Mouse (Mus musculus) megakaryocyte, embryonic 14.5 days (primary cell): ENCODE data around the gene AB124611. TPM values are rescaled to one million over a fixed set of nuclear protein-coding genes. Genes with fewer than 3 reads are reported as not detected.

ENCODE experiments used
- H3K27me3 ChIP-seq: replicated peaks from 2 replicates; pipeline ENCODE3; 2012; ENCODE audit warnings: inconsistent platforms
- H3K36me3 ChIP-seq: replicated peaks from 2 replicates; pipeline ENCODE3; 2012; ENCODE audit warnings: low read length, inconsistent platforms, mixed read lengths
- H3K4me1 ChIP-seq: 2 replicates; pipeline ENCODE4 v1.6.1; 2012; ENCODE audit warnings: inconsistent platforms
- H3K4me3 ChIP-seq: replicated peaks from 2 replicates; pipeline ENCODE3; 2012; ENCODE audit warnings: moderate library complexity, mild to moderate bottlenecking, inconsistent platforms
- H3K9me3 ChIP-seq: 2 replicates; pipeline ENCODE4 v1.6.1; 2012; ENCODE audit warnings: inconsistent platforms
- FLI1 ChIP-seq: IDR thresholded peaks from 2 replicates; pipeline ENCODE4 v1.6.1; 2012; ENCODE audit warnings: low read length, inconsistent platforms, mixed read lengths
- GATA1 ChIP-seq: IDR thresholded peaks from 3 replicates; pipeline ENCODE4 v1.6.1; 2012; ENCODE audit warnings: mixed read lengths, low read length, inconsistent platforms, borderline replicate concordance
- polyA plus RNA-seq: library from polyadenylated mRNA; stranded (reverse); fragments of >175 nt; gene quantifications from 2 replicates; pipeline ENCODE4 v1.2.3, GENCODE M21; 2012; ENCODE audit warnings: low replicate concordance; ENCODE audit not compliant: insufficient read depth

AB124611 gene
- polyA plus RNA-seq, 1 experiment, result 70.3 TPM

DNA sequence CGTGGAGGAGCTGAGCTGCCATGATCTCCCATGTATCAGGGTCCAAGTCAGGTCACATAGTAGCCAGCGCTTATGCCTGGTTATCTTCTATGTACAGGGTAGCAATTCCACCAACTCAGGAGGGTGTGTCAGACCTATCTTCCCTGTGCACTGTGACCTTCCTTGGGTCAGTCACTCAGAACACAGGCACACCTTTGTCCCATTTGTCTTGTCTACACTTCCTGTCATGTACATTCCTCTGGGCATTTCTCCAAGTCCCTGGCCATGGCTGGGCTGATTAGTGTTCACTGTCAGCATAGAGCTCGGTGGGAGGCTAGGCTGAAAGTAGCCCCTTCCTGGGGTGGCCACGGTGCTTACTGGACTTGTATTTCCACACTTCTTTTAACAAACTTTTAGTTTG is 32.4 kb downstream of the AB124611 start:
- H3K4me3 ChIP-seq, result peak overlapping the region; percentile 16
- H3K9me3 ChIP-seq, result no peaks in the 10 kb centered on the region
- H3K27me3 ChIP-seq, result no peaks in the 10 kb centered on the region
- no peak for TF ChIP-seq GATA1
- TF ChIP-seq FLI1, result no peak
- peaks cover 59% of the 10 kb centered on the region for H3K4me1 ChIP-seq
- peaks cover 60% of the 10 kb centered on the region for H3K36me3 ChIP-seq

DNA sequence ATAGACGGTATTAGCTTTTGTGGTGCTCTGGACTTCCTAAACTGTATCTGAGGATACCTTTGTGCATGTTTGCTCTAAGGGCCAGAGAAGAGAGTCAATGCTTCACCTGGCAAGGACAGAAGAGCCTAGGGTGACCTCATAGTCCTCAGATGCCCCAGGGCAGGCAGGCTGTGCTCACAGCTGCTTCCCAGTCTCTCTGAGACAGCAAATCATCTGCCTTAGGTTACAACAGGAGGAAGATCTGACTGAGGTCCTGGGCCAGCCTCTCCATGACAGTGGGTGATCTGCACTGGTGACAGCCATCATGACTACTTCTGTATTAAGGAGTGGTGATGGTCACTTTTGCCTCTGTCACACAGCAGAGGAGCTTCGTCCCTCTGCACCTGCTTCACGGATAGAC is 33.2 kb downstream of the AB124611 start:
- no peak for TF ChIP-seq GATA1
- TF ChIP-seq FLI1, result no peak
- Histone ChIP-seq H3K27me3 (no peaks in the 10 kb centered on the region), H3K4me3 (peak overlapping the region; percentile 0), H3K36me3 (peaks cover 53% of the 10 kb centered on the region), H3K9me3 (no peaks in the 10 kb centered on the region), H3K4me1 (peaks cover 55% of the 10 kb centered on the region)

DNA sequence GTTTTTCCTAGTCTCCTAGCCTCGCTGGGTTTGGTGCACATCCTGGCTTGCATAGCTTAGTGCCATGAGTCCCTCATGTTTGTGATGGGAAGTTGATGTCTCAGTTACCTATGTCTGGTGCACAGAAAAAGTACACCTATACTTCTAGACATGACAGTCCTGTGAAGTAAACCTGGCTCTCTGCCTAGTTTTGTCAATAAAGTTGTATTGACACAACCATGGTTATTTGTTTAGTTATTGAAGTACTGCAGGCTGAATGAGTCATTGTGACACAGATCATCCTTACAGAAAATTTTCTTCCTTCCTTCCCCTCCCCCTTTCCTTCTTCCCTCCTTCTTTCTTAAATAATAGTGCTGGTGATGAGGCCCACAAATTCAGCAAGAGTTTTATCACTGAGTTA is 38.4 kb downstream of the AB124611 start:
- no peaks in the 10 kb centered on the region for H3K27me3 ChIP-seq
- no peak for TF ChIP-seq GATA1
- TF ChIP-seq FLI1, result no peak
- H3K36me3 ChIP-seq, result peaks cover 34% of the 10 kb centered on the region
- H3K4me1 ChIP-seq, result peaks cover 46% of the 10 kb centered on the region
- peak overlapping the region; percentile 18 for H3K4me3 ChIP-seq
- H3K9me3 ChIP-seq, result no peaks in the 10 kb centered on the region

DNA sequence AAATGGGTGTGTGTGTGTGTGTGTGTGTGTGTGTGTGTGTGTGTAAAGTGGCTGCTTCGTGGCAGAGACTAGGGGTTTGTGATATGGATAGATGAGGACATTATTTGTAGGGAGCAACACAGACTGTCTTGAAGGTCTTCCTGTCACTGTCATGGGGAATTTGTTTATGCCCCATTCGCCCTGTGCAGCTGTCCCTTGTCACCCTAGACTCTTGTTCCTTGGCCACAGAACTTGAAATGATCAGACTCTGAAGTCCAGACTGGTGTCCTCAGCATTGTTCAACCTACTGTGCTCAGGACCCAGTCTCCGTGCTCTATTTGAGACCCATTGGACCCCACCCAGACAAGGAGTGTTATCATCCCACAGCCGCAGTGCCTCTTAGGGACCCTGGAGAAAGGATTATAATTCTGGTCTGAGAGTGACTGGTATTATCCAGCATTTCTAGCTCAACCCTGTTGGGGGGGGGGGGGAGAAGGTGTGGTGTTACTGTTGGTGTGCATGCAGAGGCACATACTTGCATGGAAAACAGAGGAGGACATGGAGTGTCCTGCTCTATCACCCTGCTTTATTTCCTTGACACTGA is 39.1 kb downstream of the AB124611 start:
- no peaks in the 10 kb centered on the region for H3K27me3 ChIP-seq
- peaks cover 46% of the 10 kb centered on the region for H3K4me1 ChIP-seq
- TF ChIP-seq FLI1 (no peak), GATA1 (no peak)
- H3K4me3 ChIP-seq, result peak overlapping the region; percentile 29
- no peaks in the 10 kb centered on the region for H3K9me3 ChIP-seq
- H3K36me3 ChIP-seq, result peaks cover 41% of the 10 kb centered on the region

DNA sequence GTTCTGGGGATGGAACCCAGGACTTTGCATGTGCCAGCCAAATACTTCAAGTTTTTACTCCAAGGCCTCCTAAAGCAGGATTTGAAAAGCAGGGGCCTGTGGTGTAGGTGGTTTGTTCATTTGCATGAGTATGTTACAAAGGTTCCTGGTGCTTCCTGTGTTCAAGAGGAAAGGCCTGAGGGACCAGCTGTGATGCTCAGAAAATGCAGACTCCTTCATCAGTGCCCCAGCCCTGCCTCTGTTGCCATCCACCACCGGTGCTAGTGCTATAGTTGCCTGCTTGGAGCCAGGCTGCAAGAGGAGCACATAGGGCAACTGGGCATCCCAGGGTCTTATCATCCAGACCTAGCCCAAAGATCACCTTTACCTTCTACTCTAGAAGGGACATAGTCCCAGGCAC is 40.6 kb downstream of the AB124611 start:
- Histone ChIP-seq H3K4me3 (no peak overlapping the region), H3K9me3 (no peaks in the 10 kb centered on the region), H3K27me3 (no peaks in the 10 kb centered on the region), H3K4me1 (peaks cover 46% of the 10 kb centered on the region), H3K36me3 (peaks cover 44% of the 10 kb centered on the region)
- TF ChIP-seq GATA1 (no peak), FLI1 (no peak)

DNA sequence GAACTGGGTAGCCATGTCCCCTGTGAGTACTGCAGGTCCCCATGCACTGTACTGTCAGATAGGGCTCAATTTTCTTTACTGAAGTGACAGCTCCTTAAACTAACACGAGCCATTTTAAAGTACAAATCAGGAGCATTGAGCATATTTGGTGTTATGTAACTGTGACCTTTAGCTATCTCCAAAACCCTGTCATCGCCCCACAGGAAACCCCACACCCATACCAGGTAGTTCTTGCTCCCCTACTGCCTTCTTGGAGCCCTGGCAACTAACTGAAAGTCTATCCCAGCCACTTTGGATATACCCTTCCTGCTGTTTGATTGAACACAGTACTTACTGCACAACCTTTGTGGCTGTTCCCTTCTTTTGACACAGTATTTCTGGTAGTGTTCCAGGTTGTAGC is 41.1 kb downstream of the AB124611 start:
- Histone ChIP-seq H3K27me3 (no peaks in the 10 kb centered on the region), H3K9me3 (no peaks in the 10 kb centered on the region), H3K4me1 (peaks cover 46% of the 10 kb centered on the region), H3K36me3 (peaks cover 46% of the 10 kb centered on the region), H3K4me3 (no peak overlapping the region)
- TF ChIP-seq FLI1 (no peak), GATA1 (no peak)

DNA sequence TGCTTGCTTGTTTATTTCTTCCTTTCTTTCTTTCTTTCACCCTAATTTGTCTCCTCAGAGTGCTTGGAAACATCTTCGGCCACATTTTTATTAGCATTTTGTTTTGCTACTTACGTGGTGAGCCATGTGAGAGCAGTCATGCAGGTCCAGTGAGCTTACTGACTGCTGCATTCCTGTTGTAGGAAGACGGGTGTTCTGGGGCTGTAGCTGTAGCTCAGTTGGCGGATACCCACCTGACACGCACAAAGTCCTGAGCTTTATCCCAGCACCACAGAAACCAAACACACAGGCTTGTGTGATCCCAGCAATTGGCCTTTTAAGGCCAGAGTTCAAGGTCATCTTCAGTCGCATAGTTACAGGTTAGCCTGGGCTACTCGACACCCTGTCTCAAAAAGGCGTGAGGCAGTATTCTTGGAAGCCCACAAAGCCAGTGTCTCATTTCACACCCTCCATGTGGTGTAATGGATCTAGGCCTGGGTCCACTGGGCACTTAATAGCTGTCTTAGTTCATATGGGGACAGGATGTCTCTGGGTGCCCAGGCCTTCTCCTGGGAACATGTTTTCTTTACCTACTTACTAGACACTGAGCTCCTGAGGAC is 42.8 kb downstream of the AB124611 start:
- H3K36me3 ChIP-seq, result peaks cover 54% of the 10 kb centered on the region
- no peak for TF ChIP-seq GATA1
- TF ChIP-seq FLI1, result no peak
- no peaks in the 10 kb centered on the region for H3K9me3 ChIP-seq
- no peak overlapping the region for H3K4me3 ChIP-seq
- H3K27me3 ChIP-seq, result no peaks in the 10 kb centered on the region
- H3K4me1 ChIP-seq, result peaks cover 43% of the 10 kb centered on the region

DNA sequence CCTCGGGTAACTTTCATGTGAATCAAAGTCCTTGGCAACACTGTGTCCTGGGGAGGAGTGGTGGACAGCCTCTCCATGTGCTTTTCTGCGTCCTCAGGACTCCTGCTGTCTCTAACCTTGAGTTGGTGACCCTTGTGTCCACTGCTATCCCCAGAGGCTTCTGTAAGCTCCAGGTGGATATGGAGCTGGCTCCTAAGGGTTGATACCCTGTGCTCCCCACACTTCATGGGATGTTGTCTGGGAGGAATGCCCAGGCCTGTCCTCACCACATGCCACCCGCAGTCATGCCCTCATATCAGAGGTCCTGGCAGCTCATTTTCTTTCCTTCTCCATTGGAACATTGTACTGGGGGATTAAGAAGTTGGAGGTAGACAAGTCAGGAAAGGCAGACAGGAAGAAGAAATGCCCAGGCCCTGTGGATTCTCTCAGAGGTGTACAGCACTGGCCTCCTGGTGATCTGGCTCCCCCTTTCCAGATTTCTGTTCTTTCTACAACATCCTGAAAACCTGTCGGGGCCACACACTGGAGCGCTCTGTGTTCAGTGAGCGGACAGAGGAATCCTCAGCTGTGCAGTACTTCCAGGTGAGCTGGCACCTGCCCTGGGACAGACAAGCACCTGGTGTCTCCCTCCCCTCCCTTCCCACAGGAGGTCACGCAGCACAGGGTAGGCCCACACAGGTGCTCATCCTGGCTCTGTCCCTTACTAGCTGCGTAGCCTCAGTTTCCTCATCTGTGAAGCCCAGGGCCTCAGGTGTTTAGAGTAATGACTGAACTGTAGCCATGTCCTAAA is 48.2 kb downstream of the AB124611 start:
- no peak overlapping the region for H3K4me3 ChIP-seq
- no peaks in the 10 kb centered on the region for H3K27me3 ChIP-seq
- H3K36me3 ChIP-seq, result peaks cover 94% of the 10 kb centered on the region
- H3K4me1 ChIP-seq, result peaks cover 21% of the 10 kb centered on the region
- TF ChIP-seq GATA1, result no peak
- TF ChIP-seq FLI1, result no peak
- H3K9me3 ChIP-seq, result no peaks in the 10 kb centered on the region

DNA sequence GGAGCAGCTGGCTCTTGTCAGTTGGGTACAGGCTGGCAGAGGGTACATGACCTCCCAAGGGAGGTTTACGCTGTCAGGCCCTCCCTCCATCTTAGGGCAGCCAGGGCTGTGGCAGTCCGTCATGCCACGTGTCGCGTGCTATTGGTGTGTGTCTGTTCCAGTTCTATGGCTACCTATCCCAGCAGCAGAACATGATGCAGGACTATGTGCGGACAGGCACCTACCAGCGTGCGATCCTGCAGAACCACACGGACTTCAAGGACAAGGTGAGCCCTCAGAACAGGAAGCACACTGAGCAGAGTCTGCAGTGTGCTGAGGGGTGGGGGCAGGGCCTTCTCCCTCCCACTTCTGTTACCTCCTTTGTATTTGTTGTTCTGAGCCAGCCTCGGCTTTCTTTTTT is 49.3 kb downstream of the AB124611 start:
- no peaks in the 10 kb centered on the region for H3K27me3 ChIP-seq
- H3K4me1 ChIP-seq, result peaks cover 24% of the 10 kb centered on the region
- H3K36me3 ChIP-seq, result peaks cover 95% of the 10 kb centered on the region
- TF ChIP-seq GATA1 (no peak), FLI1 (no peak)
- H3K9me3 ChIP-seq, result no peaks in the 10 kb centered on the region
- H3K4me3 ChIP-seq, result no peak overlapping the region

DNA sequence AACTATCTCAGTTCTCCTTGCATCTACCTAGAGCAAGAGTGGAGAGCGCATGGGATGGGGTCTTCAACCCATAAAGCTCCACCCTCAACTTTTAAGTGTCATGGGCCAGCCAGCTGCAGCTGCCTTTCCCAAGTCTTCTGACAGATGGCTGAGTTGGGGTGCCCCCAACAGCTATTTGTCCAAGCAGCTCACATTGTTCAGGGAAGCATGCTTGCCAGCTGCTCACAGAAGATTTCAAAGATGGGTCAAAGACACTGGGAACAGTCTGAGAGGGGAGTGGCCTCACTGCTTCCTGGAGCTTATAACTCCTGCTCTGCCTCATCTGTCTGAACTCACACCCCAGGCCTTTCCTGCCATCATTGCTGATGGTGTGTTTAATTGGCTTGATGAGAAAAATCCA is 50.3 kb downstream of the AB124611 start:
- H3K36me3 ChIP-seq, result peaks cover 96% of the 10 kb centered on the region

More for the DNA sequence above, 50.3 kb downstream of the AB124611 start:
- Histone ChIP-seq H3K9me3 (no peaks in the 10 kb centered on the region), H3K4me1 (peaks cover 24% of the 10 kb centered on the region), H3K27me3 (no peaks in the 10 kb centered on the region), H3K4me3 (no peak overlapping the region)
- TF ChIP-seq FLI1, result no peak
- TF ChIP-seq GATA1, result no peak
